8 mouse cellular contexts compared by ENCODE assay signal in genomic region chr2:105238775-105239174, GRCm38 (mm10). TPM values are rescaled to one million over a fixed set of nuclear protein-coding genes. Genes with fewer than 3 reads are reported as not detected.
A peak's percentile ranks its signal among the peaks of the same experiment; 100 is the strongest.
DNase-seq lines count a peak whose midpoint lies in the region; ATAC-seq and TF ChIP-seq lines count a peak whose summit lies in the region.

No protein-coding gene starts in this region.

- no peaks in the 10 kb centered on the region for H3K9me3 ChIP-seq in midbrain, embryonic 11.5 days (ENCODE audit: control insufficient read depth, low read length)

- DNase-seq in lung, adult 2 months, result no peak
- DNase-seq in lung, adult 18-20 months, result no peak
- peak; percentile 68 for DNase-seq in brain, embryonic 14.5 days (ENCODE audit: low read depth)
- peak; percentile 63 to 64 for DNase-seq in kidney, postnatal 36 days
- peak; percentile 88 for DNase-seq in midbrain, embryonic 11.5 days (ENCODE audit: low spot score, missing footprints)
- no peak for DNase-seq in thymus, postnatal 25 days
- no peak for DNase-seq in gastrocnemius, postnatal 10 days

- H3K4me1 ChIP-seq in lung, adult 2 months (ENCODE audit: control insufficient read depth, insufficient read depth, low read length), result peaks cover 2% of the 10 kb centered on the region; the same call in 1 of the 2 replicates
- no peaks in the 10 kb centered on the region for H3K4me1 ChIP-seq in midbrain, embryonic 11.5 days (ENCODE audit: control insufficient read depth, insufficient read depth, low read length)

- 9% methylated on average over 3 of the region's 3 CpGs for WGBS in lung, adult 2 months
- 25% methylated on average over 3 of the region's 3 CpGs for WGBS in midbrain, embryonic 11.5 days

- H3K27me3 ChIP-seq in midbrain, embryonic 11.5 days (ENCODE audit: control insufficient read depth, insufficient read depth, low read length), result no peaks in the 10 kb centered on the region

- no peak overlapping the region for H3K9ac ChIP-seq in midbrain, embryonic 11.5 days (ENCODE audit: low read length)

- peak; percentile 72 for ATAC-seq in granulocyte monocyte progenitor cell, adult 5-6 weeks (replicated peaks; ENCODE audit: poor library complexity, severe bottlenecking)
- ATAC-seq in midbrain, embryonic 11.5 days (ENCODE audit: low FRiP score), result peak; percentile 66

- H3K36me3 ChIP-seq in midbrain, embryonic 11.5 days (ENCODE audit: control insufficient read depth, insufficient read depth, low read length), result no peaks in the 10 kb centered on the region

- no peak overlapping the region for H3K4me2 ChIP-seq in midbrain, embryonic 11.5 days

- no peak overlapping the region for H3K27ac ChIP-seq in midbrain, embryonic 11.5 days (ENCODE audit: low read depth, low read length)

- H3K4me3 ChIP-seq in lung, adult 2 months (replicated peaks; ENCODE audit: extremely low read depth, low read depth, low read length), result no peak overlapping the region
- no peak overlapping the region for H3K4me3 ChIP-seq in midbrain, embryonic 11.5 days (ENCODE audit: low read depth, low read length)

- no peak for TF ChIP-seq POLR2A in lung, adult 2 months (IDR thresholded peaks at IDR 0.05; ENCODE audit: borderline replicate concordance, extremely low read depth, low read depth, low read length)
- no peak for TF ChIP-seq POLR2A in brain, embryonic 14.5 days (IDR thresholded peaks at IDR 0.05; ENCODE audit: borderline replicate concordance, extremely low read depth, insufficient read depth, insufficient read length, poor library complexity, severe bottlenecking)

- TF ChIP-seq CTCF in lung, adult 2 months (IDR thresholded peaks at IDR 0.05; ENCODE audit: insufficient read depth, low read length), result 0 out of 2 replicates have a peak, but pooled peaks have one; percentile 10
- TF ChIP-seq CTCF in brain, embryonic 14.5 days (IDR thresholded peaks at IDR 0.05; ENCODE audit: borderline replicate concordance, extremely low read depth, insufficient read depth, insufficient read length), result peak; percentile 70; the same call in 1 of the 2 replicates

RNA-seq across cellular contexts. Expression of gene Them7, which starts 14.7 kb away (rescaled TPM):
- polyA plus RNA-seq in lung, adult 2 months (2012; rRNA removed), result 0.19 TPM in 1 of 2 replicates, not detected in the other
- 0.04 TPM in 1 of 2 replicates, not detected in the other for polyA plus RNA-seq in brain, embryonic 14.5 days (2012; rRNA removed)
- 3.6 and 5.5 TPM in 2 replicates for total RNA-seq in granulocyte monocyte progenitor cell, adult 5-6 weeks (2014; fragmentation: Nextera tagmentation)
- 2.1 and 3.3 TPM in 2 replicates for total RNA-seq in granulocyte monocyte progenitor cell, adult 5-6 weeks (2017)
- polyA plus RNA-seq in midbrain, embryonic 11.5 days (2014; fragmentation: Nextera tagmentation; extraction: Ambion mirVana), result 0.16 and 0.17 TPM in 2 replicates
- not detected for total RNA-seq in gastrocnemius, postnatal 10 days (2021)

Comparison
In these comparisons a context has a peak if more than half of its experiments do, and no peak if none do; other contexts are left out.
1. DNase-seq: peak in brain, embryonic 14.5 days (single experiment), kidney, postnatal 36 days (2 of 2) and midbrain, embryonic 11.5 days (single experiment); none in lung, adult 2 months (single experiment), lung, adult 18-20 months (0 of 2), thymus, postnatal 25 days (single experiment) and gastrocnemius, postnatal 10 days (single experiment).